ENCODE assay signal across 9 mouse cellular contexts in the genomic region with DNA sequence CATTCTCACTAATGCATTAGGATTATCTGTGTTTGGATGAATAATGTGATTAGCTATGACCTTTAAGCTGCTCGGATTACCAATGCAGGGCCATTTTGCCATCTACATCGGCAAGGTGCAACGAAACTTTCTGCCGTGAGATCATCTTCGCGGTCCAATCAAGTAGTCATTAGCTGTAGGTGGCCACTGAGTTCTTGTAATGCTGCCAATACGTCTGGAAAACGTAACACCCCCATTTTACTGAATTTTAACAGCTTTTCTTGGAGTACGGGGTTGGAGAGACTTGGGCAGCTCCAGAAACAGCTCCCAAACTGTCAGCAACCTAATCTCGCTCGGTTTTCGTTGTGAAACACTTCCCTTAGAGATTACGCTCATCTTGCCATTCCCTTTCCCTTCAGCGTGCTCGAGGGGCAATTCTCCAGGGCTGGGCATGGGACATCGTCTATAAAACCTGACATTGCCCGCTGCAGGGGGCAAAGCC. TPM values are rescaled to one million over a fixed set of nuclear protein-coding genes. Genes with fewer than 3 reads are reported as not detected.
DNase-seq lines count a peak whose midpoint lies in the region; ATAC-seq and TF ChIP-seq lines count a peak whose summit lies in the region.
"Had no signal": no experiment of that assay in that cellular context is flagged by ENCODE, and none has a peak within 500 bp of the region (broad histone marks: within the 10 kb centered on the region; RNA-seq: fewer than 3 reads in every experiment).

No protein-coding gene starts in this region.

- H3K27me3 ChIP-seq in heart, embryonic 13.5 days (replicated peaks) = no peaks in the 10 kb centered on the region
- H3K27me3 ChIP-seq in liver, embryonic 15.5 days = peaks cover 16% of the 10 kb centered on the region
- no peaks in the 10 kb centered on the region for H3K27me3 ChIP-seq in stomach, embryonic 16.5 days (ENCODE audit: control insufficient read depth, insufficient read depth, low read length)

- no peak for ATAC-seq in heart, embryonic 13.5 days (ENCODE audit: extremely low read depth, insufficient number of reproducible peaks, low FRiP score, low TSS enrichment)
- ATAC-seq in liver, embryonic 15.5 days (ENCODE audit: insufficient read depth) = no peak
- no peak for ATAC-seq in stomach, embryonic 16.5 days (ENCODE audit: insufficient read depth, low FRiP score)

- intact Hi-C loops in left cerebral cortex, adult 2 months (cut with DNase I) = loop anchor here (1.0 to 2.0 kb wide), 3 partner anchors 28 to 177 kb away; no protein-coding TSS in a partner anchor
- intact Hi-C loops in left cerebral cortex, postnatal 36 days (cut with DNase I) = loop anchor here (2.0 to 5.0 kb wide), 2 partner anchors 58 to 174 kb away; no protein-coding TSS in a partner anchor

- peak overlapping the region; percentile 93 for H3K4me2 ChIP-seq in heart, embryonic 13.5 days
- H3K4me2 ChIP-seq in liver, embryonic 15.5 days = peak overlapping the region; percentile 96
- H3K4me2 ChIP-seq in stomach, embryonic 16.5 days (ENCODE audit: low read depth, low read length) = peak overlapping the region; percentile 75

- no peak for TF ChIP-seq CTCF in left cerebral cortex, adult 2 months (IDR thresholded peaks at IDR 0.05)
- TF ChIP-seq CTCF in bone marrow, adult 2 months (IDR thresholded peaks at IDR 0.05; ENCODE audit: control insufficient read depth, insufficient read depth, low read length) = no peak

- peak overlapping the region; percentile 100 for H3K27ac ChIP-seq in left cerebral cortex, adult 2 months
- H3K27ac ChIP-seq in bone marrow, adult 2 months (ENCODE audit: control insufficient read depth, insufficient read depth, low read depth, low read length, poor library complexity) = peak overlapping the region; percentile 95
- H3K27ac ChIP-seq in heart, embryonic 13.5 days (replicated peaks) = peak overlapping the region; percentile 100
- peak overlapping the region; percentile 98 for H3K27ac ChIP-seq in liver, embryonic 15.5 days (replicated peaks)
- H3K27ac ChIP-seq in stomach, embryonic 16.5 days (ENCODE audit: low read length) = peak overlapping the region; percentile 99

- H3K9ac ChIP-seq in heart, embryonic 13.5 days = peak overlapping the region; percentile 94
- H3K9ac ChIP-seq in liver, embryonic 15.5 days = peak overlapping the region; percentile 84
- H3K9ac ChIP-seq in stomach, embryonic 16.5 days (ENCODE audit: low read length) = peak overlapping the region; percentile 90

- H3K4me1 ChIP-seq in bone marrow, adult 2 months (ENCODE audit: control insufficient read depth, insufficient read depth, low read length) = peaks cover 6% of the 10 kb centered on the region
- H3K4me1 ChIP-seq in heart, embryonic 13.5 days = peaks cover 50% of the 10 kb centered on the region
- H3K4me1 ChIP-seq in liver, embryonic 15.5 days (replicated peaks) = peaks cover 50% of the 10 kb centered on the region
- H3K4me1 ChIP-seq in stomach, embryonic 16.5 days (ENCODE audit: control insufficient read depth, insufficient read depth, low read length) = peaks cover 22% of the 10 kb centered on the region

- under 1% methylated on average over 17 of the region's 17 CpGs for WGBS in bone marrow, adult 2 months
- 1% methylated on average over 17 of the region's 17 CpGs for WGBS in heart, embryonic 13.5 days
- WGBS in liver, embryonic 15.5 days (ENCODE audit: insufficient replicate concordance) = 1% methylated on average over 17 of the region's 17 CpGs
- WGBS in stomach, embryonic 16.5 days = under 1% methylated on average over 17 of the region's 17 CpGs

- H3K9me3 ChIP-seq in heart, embryonic 13.5 days = no peaks in the 10 kb centered on the region
- H3K9me3 ChIP-seq in liver, embryonic 15.5 days (replicated peaks) = no peaks in the 10 kb centered on the region
- no peaks in the 10 kb centered on the region for H3K9me3 ChIP-seq in stomach, embryonic 16.5 days (replicated peaks; ENCODE audit: control insufficient read depth, low read length)

- peak overlapping the region; percentile 72 for H3K4me3 ChIP-seq in left cerebral cortex, adult 2 months
- peak overlapping the region; percentile 72 for H3K4me3 ChIP-seq in bone marrow, adult 2 months (replicated peaks; ENCODE audit: control insufficient read depth, low read depth, low read length)
- H3K4me3 ChIP-seq in heart, embryonic 13.5 days = peak overlapping the region; percentile 75
- peak overlapping the region; percentile 85 for H3K4me3 ChIP-seq in liver, embryonic 15.5 days (replicated peaks)
- peak overlapping the region; percentile 71 for H3K4me3 ChIP-seq in stomach, embryonic 16.5 days (replicated peaks; ENCODE audit: low read length)

- no peak for TF ChIP-seq POLR2A in bone marrow, adult 2 months (IDR thresholded peaks at IDR 0.05; ENCODE audit: borderline replicate concordance, control insufficient read depth, low read depth, low read length)

- no peak for DNase-seq in left cerebral cortex, adult 2 months (ENCODE audit: extremely low spot score in 1 of 2, low spot score in 2 of 2)
- DNase-seq in left cerebral cortex, postnatal 36 days (ENCODE audit: low spot score in 2 of 2) = no peak
- no peak for DNase-seq in urinary bladder, postnatal 25 days (ENCODE audit: low spot score)
- DNase-seq in spleen, adult 18-20 months = no peak

- H3K36me3 ChIP-seq in heart, embryonic 13.5 days = no peaks in the 10 kb centered on the region
- no peaks in the 10 kb centered on the region for H3K36me3 ChIP-seq in liver, embryonic 15.5 days (replicated peaks)
- no peaks in the 10 kb centered on the region for H3K36me3 ChIP-seq in stomach, embryonic 16.5 days (ENCODE audit: control insufficient read depth, insufficient read depth, low read length)

RNA-seq across cellular contexts. Expression of gene Cipc, which starts 0.5 kb away (rescaled TPM):
- 10 to 100 TPM; 79.8 to 91.6 TPM for total RNA-seq in left cerebral cortex, adult 2 months (2021)
- 10 to 100 TPM; 82.2 to 93.0 TPM for total RNA-seq in left cerebral cortex, postnatal 36 days (2021)
- polyA plus RNA-seq in bone marrow, adult 2 months (2011; ENCODE audit: insufficient read depth, insufficient read length, low replicate concordance, missing spikeins) = 5.5 and 5.9 TPM in 2 replicates
- 18.4 and 21.3 TPM in 2 replicates for polyA plus RNA-seq in heart, embryonic 13.5 days (2015; fragmentation: Nextera tagmentation; extraction: Ambion mirVana)
- 7.8 and 8.2 TPM in 2 replicates for polyA plus RNA-seq in liver, embryonic 15.5 days (2015; fragmentation: Nextera tagmentation; extraction: Ambion mirVana)
- polyA plus RNA-seq in stomach, embryonic 16.5 days (2015; fragmentation: Nextera tagmentation; extraction: Ambion mirVana) = 17.8 and 18.1 TPM in 2 replicates

RNA-seq across cellular contexts. Expression of gene Zdhhc22, which starts 43.9 kb away (rescaled TPM):
- total RNA-seq in left cerebral cortex, adult 2 months (2021) = 10 to 100 TPM; 59.1 to 61.3 TPM
- 10 to 100 TPM; 51.6 to 58.0 TPM for total RNA-seq in left cerebral cortex, postnatal 36 days (2021)
- polyA plus RNA-seq in bone marrow, adult 2 months (2011; ENCODE audit: insufficient read depth, insufficient read length, low replicate concordance, missing spikeins) = not detected in 2 replicates
- polyA plus RNA-seq in heart, embryonic 13.5 days (2015; fragmentation: Nextera tagmentation; extraction: Ambion mirVana) = 0.04 and 0.09 TPM in 2 replicates
- 0.05 TPM in 1 of 2 replicates, not detected in the other for polyA plus RNA-seq in liver, embryonic 15.5 days (2015; fragmentation: Nextera tagmentation; extraction: Ambion mirVana)
- polyA plus RNA-seq in stomach, embryonic 16.5 days (2015; fragmentation: Nextera tagmentation; extraction: Ambion mirVana) = 0.43 and 0.91 TPM in 2 replicates
- total RNA-seq: hematopoietic stem cell, adult 5-6 weeks had no signal
